Mouse (Mus musculus) embryo, embryonic 10.5 days (tissue): ENCODE results near the gene Midn.

Source experiments
- DNase-seq: peaks from one replicate; pipeline ENCODE4 v3.0.0-alpha.2; 2015; ENCODE audit warnings: low spot score

Gene Midn

DNA sequence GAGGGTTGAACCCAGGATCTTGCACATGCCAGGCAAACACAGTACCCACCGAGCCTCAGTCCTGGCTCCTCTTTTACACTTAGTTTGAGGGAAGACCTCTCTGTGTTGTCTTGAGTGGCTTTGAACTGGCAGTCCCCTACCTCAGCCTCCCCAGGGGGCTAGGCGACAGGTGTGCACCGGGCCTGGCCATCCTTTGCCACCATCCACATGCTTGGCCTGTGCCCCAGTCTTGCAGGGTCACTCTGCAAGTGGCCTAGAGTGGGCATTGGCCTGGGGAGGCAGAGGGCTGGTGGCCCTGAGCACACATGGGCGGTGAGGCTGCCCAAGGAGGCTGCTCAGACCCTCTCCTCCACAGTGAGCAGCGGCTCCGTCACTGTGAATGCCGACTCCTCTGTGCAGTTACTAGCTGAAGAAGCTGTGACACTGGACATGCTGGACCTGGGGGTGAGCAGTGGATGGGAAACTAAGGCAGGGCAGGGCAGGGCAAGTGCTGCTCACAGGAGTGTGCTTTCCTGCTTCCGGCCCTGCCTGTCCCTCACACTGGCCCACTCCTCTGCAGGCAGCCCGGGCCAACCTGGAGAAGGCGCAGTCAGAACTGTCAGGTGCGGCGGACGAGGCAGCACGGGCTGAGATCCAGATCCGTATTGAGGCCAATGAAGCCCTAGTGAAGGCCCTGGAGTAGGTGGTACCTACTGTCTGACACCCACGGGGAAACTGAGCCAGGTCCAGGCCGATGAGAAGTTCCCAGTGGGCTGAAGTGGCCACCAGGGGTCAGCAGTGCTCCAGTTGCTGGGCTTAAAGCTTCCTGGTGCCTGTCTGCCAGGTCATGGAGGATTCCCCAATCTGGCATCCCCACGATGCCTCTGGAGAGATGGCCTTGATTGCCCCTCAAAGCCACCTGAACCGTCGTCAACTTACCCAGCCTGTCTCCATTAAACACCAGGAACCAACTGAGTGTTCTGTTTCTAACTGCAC lies 2.9 kb upstream of the Midn start:
- peak; percentile 82 for DNase-seq

DNA sequence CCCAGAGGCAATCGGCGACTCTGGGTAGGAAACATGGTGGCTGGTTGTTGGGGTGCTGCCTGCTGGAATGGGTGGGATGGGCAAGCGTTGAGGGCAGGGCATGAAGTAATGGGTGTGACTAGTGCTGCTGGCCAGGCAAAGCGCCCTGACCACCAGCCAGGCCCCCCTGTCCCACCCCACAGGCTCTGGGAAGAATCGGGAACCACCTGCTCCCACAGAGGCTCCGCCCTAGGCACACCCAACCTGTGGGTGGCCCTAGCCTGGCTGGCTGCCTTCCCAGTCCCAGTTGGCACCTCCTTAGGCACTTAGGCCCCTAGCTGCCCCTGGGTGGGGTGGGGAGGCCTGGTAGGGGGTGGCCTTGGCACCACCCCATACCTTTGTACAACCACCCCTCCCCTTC lies 2.2 kb upstream of the Midn start:
- no peak for DNase-seq

DNA sequence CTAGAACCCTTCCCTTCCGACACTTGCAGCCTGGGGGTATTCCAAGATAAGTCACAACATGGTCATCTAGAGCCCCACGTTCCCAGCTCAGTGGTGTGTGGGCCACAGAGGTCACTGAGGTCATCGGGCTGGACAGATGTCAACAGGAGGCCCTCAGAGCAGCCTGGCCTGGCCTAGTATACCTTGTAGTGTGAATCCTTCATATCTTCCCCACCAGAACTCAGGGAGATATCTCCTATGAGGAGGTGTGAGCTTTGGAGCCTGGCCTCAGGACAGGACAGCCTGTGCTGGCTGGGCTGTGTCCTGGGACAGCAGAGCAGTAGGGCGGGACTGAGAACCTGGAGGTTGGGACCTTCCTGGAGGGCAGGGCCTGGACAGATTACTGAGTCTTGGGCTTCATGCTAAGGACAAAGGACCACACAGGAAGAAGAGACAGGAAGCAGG lies 1.5 kb upstream of the Midn start:
- no peak for DNase-seq

DNA sequence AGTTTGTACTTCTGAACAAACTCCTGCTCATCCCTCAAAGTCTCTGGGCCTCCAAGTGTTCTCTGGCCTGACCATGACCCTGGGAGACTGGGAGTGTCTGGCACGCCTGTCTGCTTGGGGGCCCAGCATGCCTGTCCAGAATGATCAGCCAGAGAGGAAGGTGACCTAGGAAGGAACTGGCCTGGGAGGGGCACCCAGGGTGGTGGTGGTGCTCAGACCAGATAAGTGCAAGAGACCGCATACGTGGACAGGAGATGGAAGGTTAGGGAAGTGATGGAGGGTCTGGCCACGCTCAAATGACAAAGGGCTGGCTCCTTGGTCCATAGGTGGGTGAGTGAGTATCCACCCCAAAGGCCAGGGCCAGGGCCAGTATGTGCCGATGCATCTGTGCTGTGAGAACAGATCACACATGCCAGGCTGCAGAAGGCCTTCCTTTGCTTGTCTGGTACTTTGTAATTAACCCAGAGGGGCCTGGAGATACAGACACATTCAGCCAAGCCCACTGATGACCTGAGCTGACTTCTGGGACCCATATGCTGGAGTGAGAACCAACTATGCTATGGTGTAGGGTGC lies 840 bp upstream of the Midn start:
- no peak for DNase-seq

DNA sequence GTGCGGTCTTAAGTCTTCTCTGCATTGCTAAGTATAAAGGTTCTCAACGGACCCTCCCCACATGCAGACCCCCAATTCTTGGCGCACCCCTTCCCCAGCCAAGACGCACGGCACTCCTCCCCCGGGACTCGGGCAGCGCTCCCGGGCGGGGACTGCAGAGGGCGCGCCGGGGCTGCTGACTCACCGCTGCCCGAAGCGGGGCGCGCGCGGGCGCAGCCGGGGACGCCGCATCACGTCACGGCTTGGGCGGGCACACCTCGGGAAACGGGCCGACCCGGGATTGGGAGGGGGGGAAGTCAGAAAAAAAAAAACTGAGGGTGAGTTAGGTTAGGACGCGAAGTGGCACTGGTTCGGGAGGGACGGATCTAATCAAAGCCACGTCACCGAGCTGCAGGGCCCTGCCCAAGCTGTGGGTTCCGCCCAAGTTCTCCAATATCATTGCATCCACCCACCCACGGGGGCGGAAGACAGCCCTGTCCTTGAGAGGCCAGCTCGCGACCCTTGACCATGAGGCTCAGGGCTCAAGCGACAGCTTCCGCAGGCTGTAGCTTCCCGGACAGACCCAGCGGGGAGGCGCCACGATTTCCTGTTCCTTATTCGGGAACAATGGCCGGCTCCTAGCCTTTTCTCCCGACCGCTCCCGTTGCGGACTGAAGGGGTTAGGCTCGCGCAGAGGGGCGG lies 678 bp downstream of the Midn start:
- peak; percentile 94 for DNase-seq

DNA sequence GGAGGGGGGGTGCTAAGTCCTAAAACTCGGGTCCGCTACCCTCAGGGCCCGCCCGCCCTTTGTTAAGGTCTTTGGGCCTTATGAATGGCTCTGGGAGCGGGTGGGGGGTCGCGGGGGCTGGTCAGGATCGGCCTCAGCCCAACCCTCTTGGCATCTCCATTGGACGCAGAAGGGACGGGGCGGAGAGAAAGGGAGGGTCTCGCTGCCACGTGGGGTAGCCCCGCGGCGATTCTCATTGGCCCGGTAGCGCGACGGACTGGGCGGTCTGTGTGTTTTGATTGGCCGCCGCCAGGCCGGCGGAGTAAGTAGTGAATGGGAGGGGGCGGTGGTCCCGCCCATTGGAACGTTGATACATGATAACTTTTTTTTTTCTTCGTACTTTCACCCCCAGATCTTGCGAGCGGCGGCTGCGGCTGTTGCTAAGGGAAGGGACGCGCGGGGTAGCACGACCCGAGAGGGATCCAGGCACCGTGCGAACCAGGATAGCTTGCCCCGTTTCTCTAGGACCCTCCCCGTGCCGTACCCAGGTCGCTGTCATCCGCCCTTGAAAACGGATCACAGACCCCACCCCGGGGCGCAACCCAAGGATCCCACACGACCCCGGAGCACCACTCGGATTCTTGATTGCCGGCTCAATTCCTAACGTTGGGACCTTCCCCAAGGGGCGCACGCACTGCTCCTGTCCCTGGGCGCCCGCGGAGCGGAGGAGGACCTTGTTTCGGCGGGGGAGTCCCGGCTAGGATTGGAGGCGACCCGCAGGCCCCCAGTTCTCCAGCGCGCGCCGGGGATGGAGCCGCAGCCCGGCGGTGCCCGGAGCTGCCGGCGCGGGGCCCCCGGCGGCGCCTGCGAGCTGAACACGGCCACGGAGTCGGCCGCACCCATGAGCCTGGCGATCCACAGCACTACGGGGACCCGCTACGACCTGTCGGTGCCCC lies 1.5 kb downstream of the Midn start:
- peak; percentile 99 for DNase-seq

DNA sequence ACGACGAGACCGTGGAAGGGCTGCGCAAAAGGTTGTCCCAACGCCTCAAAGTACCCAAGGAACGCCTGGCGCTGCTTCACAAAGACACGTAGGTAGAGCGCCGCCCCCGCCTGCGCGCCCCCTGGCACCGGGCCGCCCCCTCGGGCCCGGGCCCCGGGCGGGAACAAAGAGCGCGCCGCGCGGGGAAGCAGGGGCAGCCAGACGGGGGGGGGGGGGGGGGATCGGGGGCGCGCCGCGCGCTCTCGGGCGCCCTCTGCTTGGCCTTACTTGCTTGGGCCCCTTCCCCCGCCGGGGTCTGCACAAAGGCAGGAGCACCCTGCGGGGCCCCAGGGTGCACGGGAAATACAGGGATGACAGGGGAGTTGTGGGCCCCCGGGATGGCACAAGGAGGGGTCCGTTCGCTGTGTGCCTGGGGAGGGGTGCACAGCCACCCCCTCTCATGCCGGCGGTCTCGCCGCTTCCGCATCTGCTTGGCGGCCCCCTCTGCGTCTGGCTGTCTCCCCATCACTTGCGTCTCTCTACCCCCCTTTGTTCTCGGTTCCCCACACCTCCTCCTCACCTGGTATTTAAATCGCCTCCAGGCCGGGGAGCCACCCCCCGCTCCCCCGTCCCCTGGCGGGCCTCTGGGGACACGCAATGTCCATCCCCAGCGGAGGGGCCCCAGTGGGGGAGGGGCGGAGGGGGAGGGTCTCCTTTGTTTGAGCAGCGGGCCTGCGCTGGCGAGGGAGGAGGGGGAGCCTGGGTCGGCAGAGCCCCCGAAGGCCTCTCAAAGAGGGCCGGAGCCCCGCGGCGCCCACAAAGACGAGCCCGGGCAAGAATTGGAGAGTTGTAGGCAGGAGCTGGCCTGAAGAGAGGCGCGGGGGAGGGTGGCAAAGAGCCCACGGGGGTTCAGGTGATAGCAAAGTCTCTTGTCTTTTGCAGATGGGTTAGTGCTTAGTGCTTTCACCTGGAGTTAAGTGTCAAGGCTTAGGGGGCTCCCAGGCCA lies 2.4 kb downstream of the Midn start:
- DNase-seq: peak; percentile 84

DNA sequence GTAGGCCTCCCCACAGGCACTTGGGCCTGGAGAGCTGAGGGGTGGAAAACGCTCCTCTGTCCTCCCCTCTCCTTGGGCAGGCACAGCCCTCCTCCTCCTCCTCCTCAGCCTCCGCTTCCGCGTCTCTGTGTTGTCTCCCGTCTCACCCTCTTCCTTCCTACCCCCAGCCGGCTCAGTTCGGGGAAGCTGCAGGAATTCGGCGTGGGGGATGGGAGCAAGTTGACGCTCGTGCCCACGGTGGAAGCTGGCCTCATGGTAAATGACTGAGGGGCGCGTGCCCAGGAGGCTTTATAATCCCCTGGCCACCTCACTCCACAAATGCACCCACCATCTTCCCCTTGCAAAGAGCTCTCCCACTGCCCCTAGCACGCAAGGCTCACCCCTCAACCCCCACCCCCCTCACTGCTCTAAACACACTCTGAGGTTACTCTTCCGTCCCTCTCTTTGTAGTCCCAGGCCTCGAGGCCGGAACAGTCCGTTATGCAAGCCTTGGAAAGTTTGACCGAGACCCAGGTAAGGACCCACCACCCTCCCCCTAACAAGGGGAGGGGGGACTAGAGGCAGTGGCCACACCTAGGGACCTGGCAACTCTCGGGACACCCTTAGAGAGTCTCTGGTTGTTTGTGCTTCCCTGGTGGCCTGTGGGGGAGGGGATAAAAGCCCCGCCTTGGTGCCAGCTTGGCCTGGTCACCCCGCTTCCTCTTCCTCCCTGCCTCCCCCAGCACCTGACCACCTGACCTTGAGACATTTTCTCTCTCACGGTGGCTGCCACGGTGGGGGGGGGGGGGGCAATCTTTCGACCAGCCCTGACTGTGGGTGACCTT lies 3.4 kb downstream of the Midn start:
- peak; percentile 60 for DNase-seq

DNA sequence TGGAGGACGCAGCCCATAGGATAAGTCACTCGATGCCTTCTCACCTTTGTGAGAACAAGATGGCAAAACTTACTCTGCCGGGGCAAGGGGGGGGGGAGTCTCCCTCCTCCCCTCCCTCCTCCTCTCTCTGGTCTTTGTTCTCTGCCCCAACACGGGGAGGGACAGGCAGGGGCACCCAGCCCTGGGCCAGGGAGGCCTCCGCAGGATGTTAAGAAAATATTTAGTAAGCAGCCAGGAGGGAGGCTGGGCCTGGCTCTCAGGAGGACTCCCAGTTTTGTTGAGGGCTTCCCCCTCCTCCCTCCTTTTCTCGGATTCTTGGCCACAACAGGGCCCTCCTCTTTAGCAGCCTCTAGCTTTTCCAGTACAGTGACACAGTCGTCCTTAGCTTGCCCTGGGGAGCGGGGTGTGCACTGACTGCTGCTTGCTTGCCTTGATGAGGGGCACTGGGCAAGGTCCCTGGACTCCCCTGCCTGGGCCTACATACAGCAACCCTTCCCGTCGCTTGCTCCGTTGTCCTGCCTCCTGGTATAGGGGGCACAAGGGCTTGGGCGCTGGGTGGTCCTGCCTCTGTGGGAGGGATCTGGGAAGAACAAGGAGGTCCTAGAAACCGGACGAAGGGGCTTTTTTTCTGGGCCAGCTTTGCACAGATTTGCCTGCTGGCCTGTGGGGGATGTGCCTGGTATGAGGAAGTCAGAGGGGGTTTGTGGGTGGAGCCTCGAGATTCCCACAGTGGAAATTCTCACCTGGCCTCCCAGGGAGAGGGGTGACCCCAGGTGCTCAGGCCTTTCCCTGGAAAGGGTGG lies 4.2 kb downstream of the Midn start:
- DNase-seq: peak; percentile 58

DNA sequence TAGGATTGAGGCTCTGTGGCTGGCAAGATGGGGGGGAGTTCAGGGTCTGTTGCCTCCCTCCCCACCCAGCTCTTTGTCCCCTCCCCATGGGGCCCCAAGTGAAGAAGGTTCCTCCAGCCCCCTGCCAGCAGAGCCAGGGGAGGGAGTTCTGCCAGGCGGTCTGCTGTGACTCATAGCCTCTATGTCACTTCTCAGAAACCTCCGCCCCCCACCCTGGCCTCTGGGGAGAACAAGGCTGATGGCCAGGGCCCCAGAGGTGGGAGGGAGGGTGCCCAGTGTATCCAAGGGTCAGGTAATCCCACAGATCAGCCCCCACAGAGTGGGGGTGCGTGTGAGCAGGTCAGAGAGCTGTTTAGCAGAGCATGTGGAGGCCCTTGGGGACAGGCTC lies 4.8 kb downstream of the Midn start:
- DNase-seq: no peak

DNA sequence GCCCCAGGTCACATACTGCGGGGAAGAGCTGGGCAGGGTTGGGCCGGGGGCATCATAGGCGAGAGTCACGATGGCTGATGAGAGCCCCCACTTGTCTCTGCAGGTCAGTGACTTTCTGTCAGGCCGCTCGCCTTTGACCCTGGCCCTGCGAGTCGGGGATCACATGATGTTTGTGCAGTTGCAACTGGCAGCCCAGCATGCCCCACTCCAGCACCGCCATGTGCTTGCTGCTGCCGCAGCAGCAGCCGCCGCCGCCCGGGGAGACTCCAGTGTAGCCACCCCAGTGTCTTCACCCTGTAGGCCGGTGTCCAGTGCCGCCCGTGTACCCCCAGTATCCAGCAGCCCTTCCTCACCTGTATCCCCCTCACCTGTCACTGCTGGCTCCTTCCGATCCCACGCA lies 5.6 kb downstream of the Midn start:
- DNase-seq: no peak

DNA sequence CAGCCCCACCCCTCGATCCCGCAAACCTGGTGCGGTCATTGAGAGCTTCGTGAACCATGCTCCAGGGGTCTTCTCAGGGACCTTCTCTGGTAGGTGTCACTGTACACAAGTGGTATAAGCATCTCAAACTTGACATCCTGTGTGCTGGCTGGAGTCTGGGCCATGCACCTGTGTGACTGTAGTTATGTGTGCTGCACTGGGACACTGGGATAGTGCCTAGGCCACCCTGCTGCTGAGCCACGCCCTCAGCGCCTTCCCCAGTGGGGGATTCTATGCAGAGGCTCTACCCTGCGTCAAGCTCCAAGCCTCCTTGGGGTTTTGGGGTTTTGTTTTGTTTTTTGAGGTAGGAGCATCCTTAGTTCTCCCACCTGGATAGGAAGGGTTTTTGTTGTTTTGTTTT lies 6.3 kb downstream of the Midn start:
- DNase-seq: no peak

DNA sequence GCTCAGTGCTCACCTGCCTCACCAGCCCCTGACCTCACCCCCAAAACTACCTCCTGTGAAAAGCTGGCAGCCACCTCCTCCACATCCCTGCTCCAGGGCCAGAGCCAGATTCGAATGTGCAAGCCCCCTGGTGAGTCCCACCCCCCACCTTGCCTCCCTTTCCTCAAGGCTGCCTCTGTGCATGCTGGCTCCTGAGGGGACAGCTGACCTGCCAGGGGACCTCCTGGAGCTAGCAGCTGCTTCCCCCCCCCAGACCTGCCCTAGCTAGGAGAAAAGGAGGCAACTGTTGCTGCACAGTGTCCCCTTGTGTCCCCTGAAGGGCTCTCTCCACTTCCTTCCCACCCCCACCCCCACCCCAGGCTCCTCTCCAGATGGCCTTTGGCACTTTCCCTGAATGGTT lies 7.2 kb downstream of the Midn start:
- no peak for DNase-seq

DNA sequence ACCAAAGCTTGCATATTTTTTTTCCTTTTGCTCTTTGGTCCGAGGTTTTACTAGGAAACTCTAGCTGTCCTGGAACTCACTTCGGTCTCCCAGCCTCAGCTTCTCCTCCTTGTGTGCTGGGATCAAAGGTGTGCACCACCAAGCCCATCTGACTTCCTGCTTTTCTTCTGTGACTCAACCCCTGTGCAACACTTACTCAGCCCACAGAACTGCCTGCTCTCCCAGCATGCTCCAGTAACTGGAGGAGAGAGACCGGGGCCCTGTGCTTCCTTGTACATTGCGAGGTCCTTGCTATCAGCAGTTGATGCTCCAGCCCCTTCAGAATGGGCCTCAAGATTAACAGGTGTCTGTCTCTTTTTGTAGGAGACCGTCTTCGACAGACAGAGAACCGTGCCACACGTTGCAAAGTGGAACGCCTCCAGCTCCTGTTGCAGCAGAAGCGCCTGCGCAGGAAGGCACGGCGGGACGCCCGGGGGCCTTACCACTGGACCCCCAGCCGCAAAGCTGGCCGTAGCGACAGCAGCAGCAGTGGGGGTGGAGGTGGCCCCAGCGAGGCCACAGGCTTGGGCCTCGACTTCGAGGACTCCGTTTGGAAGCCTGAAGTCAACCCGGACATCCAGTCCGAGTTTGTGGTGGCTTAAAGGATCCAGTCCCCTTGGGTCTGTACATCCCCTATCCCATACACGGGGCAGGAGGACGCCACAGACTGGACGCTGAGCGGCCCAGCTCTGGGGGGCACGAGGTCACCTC lies 8.1 kb downstream of the Midn start:
- no peak for DNase-seq

DNA sequence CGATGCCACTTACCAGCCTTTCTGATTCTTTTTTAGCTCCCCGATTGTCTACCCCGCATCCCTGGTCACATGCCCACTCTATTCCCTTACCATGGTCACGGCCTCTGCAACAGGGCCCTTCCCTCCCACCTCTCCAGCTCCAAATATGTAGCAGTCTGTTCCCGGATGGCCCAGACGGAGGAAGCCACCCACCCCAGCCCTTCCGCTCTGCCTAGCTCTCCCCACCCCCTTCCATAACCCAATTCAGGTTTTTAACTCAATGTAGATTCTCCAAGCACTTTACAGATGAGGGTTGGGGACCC lies 8.6 kb downstream of the Midn start:
- no peak for DNase-seq

DNA sequence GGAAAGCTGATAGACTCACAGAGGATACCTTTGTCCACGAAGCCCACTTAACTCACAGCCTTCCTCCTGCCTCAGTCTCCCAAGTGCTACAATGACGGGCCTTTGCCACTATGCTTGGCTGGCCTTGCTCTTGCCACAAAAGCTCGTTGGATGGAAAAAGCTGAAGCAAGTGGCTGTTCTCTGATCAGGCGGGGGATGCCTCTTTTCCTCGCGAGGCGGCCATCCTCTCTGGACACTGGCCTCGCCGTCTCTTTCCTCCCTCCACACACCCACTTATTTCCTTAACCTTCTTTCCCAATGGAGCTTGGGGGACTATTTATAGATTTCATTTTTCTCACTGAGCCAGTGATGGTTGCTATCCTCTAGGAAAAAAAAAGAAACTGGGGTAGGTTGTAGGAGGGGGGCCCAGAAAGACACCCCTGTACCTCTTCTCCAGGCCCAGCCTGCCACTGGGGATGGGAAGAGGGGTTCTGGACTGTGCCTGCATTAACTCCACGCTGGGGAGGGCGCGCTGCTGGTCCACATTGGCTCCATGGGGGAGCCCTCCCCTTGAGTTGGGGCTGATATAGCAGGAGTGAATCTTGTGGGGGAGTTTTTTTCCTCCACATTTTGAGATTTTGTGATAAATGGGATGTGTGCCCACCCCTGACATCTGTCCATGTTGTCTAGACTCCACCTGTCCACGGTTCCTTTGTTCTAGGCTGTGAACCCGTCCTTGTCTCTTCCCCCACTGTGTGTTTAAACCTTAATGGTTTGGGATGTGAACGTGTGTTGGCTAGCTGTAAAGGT lies 9.3 kb downstream of the Midn start:
- DNase-seq: no peak

DNA sequence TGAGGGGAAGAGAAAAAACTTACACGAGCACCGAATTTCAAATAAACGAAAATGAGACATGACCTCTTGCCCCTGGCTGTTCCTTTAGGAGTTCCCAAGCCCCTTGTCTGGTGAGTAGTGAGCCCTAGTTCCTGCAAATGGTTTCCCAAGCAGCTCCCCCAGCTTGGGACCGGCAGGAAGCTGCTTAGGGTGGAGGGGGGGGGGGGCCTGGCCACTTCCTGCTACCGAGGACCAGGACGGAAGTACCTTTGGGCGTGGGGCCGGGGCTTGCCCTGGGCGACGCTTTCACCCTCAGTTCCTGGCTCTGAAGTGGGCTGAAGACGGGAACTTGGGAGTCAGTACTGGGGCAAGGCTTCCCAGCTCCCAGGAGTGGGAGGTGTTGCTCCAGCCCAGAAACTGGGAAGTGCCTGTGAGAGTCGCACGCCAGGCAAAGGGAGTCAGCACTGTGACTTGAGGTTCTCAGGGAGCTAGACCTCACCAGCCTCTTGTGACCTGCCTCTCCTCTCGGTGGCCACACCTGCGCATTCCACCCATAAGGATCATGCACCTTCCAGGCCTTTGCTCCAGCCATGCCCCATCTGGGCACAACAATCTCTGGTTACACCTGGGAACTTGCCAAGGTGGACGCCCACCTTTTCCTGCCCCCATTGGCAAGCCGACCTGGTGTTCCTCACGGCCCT lies 10.4 kb downstream of the Midn start:
- DNase-seq: peak; percentile 67
